Mouse (Mus musculus) gastrocnemius, postnatal 14 days (tissue): ENCODE data around the gene Coro1b. TPM values are rescaled to one million over a fixed set of nuclear protein-coding genes. Genes with fewer than 3 reads are reported as not detected.
A peak's percentile ranks its signal among the peaks of the same experiment; 100 is the strongest.

ENCODE experiments used
- DNase-seq: peaks from one replicate; pipeline ENCODE4 v3.0.0; 2021; ENCODE audit warnings: mixed read lengths
- intact Hi-C: fragments of 180-260 bp; cut with DNase I; formaldehyde crosslinking; loops from one replicate; pipeline ENCODE4 v1.15.1; 2025; ENCODE audit warnings: low total_unique reads
- total RNA-seq, 2 experiments: library from RNA; stranded (reverse); gene quantifications; 2 replicates each; pipeline ENCODE4 v1.2.3; 2021

The Coro1b gene
- total RNA-seq, 2 experiments from 2014 or later, result 31.7 to 31.8 TPM

DNA sequence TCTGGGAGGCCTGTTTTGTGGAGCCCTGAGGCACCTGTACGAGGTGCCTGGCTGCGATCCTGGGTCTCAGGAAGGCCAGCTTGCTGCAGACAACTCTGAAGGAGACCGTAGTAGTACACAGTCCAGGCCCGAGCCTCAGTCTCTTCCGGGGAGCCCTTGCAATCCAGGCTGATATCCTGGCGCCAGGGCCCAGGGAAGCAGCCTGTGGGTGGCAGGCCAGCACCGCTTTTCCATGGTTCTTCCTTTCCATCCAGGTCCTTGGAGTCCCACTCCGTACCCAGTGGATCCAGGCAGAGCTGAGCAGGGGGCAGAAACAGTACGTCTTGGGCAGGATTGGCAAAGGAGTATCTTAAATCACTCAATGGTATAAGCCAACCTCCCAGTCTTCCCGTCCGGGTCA is 24.5 kb downstream of the Coro1b start:
- intact Hi-C loops, result no loop called here
- no peak for DNase-seq

DNA sequence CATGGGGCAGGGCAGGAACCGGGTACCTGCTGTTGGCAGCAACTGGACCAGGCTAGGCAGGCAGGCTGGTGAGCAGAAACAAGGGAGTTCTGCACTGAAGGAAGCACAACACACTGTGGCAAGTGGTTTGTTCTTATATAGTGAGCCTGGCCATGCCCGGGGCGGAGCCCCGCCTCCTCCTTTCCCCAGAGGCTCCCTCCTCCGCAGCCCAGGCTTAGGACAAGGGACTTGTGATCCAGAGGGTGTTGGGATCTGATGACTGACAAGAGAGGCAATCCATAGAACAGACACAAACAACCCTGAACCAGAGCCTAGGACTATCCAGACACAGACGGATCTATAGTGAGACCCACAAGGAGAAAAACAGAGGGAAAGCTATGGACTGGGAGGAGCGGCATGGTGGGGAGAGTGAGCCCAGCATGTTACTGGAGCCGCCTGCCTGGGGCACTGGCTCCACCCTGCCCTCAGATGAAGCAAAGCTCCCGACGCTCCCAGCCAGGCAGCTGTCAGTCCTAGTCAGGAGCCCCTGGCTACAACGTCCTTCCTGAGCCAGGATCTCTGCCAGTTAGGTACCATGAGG is 27.0 kb downstream of the Coro1b start, which contains the start of gene Carns1:
TSS of gene Carns1 (minus strand) at position 112 of the 580 bp plus-strand sequence.
- DNase-seq, result peak; percentile 65

DNA sequence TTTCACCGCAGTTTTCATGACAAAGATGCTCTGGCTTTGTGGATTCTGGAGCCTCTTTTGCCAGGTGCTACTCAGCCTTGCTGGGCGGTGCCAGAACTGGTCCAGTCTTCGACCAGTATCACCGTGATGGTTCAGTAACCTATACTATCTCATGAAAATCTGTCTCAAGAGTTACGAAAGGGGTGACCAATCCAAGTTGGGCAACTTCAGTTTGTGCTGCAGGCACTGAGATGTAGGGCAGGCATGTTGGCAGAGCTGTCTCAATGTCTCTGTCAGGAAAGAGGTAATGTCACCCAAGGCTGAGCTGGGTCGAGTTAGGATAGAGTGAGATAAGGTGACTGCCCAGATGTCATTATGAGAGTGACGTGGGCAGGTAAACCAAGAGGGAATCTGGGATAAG is 32.0 kb downstream of the Coro1b start:
- no peak for DNase-seq
- intact Hi-C loops, result no loop called here

More for the DNA sequence above, 27.0 kb downstream of the Coro1b start, which contains the start of gene Carns1:
- intact Hi-C loops, result no loop called here

DNA sequence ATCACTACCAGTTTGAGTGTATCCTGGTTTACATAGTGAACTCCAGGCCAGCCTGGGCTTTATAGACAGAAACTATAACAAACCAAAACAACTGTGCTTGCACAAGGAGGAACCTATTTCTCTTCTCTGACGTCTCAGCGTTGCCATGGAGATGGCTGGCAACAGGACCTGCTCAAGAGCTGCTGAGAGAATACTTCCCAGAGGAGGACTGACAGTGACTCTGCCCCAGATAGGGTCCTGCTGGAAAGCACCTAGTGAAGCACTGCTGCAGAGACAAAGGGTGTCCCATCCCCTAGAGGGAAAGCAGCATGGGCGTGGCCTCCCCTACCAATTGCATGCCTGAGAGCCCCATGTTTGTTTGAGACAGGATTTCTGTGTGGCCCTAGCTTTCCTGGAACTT is 33.5 kb downstream of the Coro1b start:
- DNase-seq, result peak; percentile 47

DNA sequence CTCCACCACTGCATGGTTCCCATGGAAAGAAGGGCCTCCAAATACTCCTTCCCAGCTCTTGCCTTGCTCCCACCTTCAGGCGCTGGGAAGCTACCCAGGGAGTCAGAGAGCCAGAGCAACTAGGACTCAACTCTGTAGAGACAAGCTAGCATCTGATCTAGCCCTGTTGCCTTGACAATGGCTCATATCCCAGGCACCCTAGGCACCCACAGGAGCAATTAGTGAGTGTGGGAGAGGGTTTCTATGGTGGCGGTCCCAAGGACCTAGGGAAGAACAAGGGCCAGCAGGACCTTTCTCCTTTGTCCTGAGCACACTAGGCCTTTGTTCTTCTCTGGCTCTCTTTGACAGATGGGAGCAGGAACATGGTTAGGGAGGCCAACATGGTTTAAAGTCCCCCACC is 35.3 kb downstream of the Coro1b start:
- DNase-seq, result no peak
- intact Hi-C loops, result no loop called here

More for the DNA sequence above, 33.5 kb downstream of the Coro1b start:
- intact Hi-C loops, result no loop called here

DNA sequence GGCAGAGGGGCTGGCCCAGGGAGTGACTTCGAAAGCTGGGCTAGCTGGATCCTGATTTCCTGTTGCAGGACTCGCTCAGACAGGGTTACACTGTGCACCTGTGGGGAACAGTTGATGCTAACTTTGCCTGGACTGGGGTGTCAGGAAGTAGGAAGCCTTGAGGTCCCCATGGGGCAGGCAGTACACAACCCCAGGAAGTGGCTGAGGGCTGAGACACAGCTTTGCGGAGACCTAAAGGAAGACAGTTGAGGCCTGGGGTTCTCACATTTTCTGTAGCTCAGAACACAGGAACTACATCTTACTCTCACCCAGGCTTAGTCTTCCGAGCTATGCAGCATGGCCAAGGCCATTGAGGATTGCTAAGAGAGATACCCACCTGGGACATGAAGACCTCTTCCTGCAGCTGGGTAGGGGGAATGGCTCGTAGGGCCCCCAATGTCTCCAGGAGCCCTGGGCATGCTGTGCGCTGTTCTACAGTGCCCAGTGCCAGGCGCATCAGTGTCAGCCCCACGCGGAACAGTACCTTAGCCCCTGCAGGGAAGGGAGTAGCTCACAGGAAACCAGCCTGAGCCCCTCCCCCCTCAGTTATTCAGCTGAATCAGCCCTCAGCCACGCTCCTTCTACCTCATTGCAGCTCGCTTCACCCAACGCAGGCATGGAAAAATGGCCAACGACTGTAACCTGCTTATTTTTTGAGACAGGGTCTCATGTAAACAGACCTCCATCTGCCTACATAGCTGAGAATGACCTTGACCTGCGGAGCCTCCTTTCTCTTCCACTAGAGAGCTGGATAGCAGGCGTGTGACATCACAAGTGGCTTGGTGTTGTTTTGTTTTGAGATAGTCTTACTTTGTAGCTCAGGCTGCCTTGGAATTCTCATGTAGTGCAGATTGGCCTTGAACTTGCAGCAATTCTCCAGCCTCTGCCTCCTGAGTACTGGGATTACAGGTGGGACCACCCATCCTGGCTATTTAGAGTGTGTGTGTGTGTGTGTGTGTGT is 36.9 kb downstream of the Coro1b start:
- DNase-seq, result no peak
- intact Hi-C loops, result no loop called here

DNA sequence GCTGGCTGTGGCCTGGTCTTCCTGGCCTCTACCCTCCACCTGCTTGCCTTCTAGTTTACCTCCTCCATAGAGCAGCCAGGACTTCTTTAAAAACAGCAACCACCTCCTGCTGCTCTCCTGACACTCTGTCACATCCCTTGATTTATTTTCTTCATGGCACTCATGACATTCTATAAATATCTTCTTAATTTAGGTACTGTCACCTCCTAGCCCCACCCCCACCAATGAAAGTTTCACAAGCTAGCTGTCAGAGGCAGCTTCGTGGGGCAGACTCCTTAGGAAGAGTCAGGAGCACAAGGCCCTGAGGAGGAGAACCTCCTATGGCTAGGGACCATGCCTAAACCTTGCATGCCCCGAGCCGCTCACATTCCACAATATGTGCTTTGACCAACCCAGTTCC is 38.9 kb downstream of the Coro1b start:
- DNase-seq, result no peak

DNA sequence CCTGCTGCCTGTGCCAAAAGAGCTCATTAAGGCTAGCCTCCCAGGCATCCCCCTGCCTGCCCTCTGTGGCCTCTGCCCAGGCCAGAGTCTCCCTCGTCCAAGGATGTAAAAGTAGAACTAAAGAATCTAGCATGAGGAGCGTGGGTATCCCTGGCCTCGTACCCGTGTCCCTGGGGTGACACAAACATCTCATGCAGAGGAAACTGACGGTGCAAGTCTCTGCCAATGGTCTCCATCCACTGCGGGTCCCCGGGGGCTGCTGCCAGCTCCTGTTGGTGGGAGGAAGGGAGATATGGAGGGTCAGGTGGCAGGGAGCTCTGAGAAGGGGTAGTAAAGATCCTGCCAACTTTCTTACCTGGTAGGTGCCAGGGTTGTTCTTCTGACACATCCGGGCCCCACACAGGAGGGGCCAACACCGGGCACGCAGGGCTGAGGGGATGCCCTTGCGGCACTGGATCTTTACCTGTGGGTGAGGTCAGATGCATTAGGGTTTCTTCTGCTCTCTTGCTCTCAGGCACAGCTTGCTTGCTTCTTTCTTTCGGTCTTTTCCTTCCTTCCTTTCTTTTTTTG is 40.7 kb downstream of the Coro1b start:
- DNase-seq, result no peak
- intact Hi-C loops, result no loop called here

More for the DNA sequence above, 38.9 kb downstream of the Coro1b start:
- intact Hi-C loops, result no loop called here

DNA sequence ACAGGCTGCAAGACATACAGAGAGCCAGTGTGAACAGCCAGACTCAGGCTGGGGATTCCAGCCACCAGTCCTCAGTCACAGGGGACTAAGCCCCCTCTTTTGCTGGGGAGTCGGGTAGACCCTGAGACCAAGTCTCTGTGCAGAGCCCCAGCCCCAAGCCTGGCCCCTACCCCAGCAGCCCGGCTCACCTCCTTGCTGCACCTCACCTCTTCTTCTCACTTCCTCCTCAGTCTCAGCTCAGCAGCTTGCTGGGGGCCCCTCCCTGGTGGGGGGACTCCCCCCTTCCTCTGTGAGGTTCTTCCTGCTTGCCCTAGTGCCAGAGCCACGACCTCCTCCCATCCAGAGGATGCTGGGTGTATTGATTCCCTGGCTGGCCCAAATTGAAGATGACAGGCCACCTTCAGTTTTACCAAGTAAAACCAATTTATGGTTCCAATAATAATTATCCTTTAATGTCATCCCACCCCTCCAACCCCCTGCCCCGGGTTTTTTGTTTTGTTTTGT is 42.5 kb downstream of the Coro1b start, which contains the start of gene Tbc1d10c:
TSS of gene Tbc1d10c (minus strand) at position 454 of the 504 bp plus-strand sequence.
- DNase-seq, result peak; percentile 32
- intact Hi-C loops, result no loop called here

DNA sequence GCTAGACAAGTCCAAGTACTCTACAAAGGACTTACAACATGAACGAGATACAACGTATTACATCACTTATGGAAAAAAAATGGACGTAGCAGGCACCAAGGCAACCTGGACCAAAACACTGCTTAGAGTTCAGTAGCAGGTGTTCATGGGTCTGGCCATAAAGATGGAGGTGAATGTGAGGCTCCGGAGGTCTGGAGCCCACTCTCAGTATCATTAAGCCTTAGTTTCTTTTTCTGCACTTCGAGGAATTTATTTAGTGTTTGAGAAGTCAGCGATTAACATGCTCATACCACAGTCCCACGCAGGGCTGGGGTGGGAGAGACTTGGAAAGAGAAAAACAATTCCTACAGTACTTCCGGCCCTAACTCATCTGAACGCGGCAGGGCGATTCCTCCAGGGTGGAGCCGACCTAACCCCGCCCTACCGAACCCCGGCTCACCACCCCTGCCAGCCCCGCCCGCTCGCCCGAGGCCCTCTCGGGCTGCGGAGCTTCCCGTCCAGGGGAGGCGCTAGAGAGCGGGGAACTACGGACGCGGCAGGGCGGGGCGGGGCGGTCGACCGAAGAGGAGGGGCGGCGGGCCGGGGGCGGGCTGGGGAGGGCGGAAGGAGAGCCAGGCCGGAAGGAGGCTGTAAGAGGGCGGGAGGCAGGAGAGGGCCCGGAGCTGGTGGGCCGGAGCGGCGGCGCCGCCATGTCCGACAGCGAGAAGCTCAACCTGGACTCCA is 43.3 kb downstream of the Coro1b start, which contains the start of gene Ppp1ca:
TSS of gene Ppp1ca (plus strand) at position 538 of the 723 bp plus-strand sequence.
- intact Hi-C loops, result no loop called here

DNA sequence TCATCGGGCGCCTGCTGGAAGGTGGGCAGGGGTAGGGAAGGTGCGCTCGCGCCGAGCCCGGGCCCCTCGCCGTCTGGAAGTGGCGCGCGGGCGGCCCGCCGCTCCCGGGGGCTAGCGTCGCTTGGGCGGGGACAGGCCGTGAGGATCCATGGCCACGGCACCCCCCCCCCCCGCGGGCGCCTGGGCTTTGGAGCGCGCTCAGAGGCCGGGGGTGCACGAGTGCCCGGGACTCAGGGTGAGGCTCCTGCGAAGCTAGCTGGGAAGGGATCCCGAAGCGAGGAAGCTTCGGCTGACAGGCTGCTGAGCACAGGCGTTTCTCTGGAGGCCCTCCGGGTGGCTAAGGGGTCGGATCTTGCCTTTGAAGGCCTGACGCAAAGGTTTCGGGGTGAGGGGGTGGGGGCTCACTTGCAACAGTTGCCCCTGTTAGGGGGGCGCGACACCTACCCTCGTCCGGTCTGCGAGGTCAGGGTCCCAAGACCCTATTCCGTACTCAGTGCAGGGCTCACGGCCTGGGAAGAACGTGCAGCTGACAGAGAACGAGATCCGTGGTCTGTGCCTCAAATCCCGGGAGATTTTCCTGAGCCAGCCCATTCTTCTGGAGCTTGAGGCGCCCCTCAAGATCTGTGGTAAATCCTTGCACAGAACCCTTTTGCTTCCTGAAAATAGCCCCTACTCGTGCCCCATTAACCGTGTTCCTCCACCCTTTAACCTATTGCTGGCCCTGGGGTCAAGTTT is 44.0 kb downstream of the Coro1b start:
- no peak for DNase-seq
- intact Hi-C loops, result no loop called here

More for the DNA sequence above, 43.3 kb downstream of the Coro1b start, which contains the start of gene Ppp1ca:
- peak; percentile 99 for DNase-seq

DNA sequence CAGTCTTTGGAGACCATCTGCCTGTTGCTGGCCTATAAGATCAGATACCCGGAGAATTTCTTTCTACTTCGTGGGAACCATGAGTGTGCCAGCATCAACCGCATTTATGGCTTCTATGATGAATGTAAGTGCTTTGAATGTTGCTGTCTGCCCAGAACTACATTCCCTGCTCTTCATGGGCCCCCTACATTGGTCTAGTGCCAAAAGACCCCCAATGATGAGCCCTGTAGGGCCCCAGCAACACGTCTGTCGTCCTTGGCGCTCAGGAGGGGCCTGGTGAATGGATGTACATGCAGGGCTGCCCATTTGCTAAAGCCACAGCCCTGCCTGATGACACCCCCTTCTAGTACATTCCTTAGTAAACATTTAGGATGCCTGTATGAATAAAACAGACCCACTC is 44.7 kb downstream of the Coro1b start:
- no peak for DNase-seq

DNA sequence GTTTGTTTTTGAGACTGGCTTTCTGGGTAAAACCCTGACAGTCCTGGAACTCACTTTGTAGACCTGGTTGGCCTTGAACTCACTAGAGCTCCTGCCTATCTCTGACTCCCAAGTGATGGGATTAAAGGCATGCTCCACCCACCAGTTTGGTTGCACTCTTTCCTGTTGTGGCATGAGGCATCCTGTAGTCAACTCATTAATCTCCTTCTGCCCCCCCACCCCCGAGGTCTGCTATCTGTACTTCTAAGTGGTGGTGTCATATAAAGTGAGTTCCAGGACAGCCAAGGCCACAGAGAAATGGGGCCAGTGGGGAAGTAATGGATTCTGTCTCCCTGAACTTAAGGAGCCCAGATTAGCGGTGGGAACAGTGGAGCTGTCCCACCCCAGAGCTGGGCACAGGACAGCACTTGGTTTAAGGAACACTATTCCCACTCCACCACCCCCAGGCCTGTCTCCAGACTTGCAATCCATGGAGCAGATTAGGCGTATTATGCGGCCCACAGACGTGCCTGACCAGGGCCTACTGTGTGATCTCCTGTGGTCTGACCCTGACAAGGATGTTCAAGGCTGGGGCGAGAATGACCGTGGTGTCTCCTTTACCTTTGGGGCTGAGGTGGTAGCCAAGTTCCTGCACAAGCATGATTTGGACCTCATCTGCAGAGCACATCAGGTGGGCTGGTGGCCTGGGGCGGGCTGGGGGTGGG is 45.8 kb downstream of the Coro1b start:
- no peak for DNase-seq
- intact Hi-C loops, result no loop called here

More for the DNA sequence above, 44.7 kb downstream of the Coro1b start:
- intact Hi-C loops, result no loop called here

DNA sequence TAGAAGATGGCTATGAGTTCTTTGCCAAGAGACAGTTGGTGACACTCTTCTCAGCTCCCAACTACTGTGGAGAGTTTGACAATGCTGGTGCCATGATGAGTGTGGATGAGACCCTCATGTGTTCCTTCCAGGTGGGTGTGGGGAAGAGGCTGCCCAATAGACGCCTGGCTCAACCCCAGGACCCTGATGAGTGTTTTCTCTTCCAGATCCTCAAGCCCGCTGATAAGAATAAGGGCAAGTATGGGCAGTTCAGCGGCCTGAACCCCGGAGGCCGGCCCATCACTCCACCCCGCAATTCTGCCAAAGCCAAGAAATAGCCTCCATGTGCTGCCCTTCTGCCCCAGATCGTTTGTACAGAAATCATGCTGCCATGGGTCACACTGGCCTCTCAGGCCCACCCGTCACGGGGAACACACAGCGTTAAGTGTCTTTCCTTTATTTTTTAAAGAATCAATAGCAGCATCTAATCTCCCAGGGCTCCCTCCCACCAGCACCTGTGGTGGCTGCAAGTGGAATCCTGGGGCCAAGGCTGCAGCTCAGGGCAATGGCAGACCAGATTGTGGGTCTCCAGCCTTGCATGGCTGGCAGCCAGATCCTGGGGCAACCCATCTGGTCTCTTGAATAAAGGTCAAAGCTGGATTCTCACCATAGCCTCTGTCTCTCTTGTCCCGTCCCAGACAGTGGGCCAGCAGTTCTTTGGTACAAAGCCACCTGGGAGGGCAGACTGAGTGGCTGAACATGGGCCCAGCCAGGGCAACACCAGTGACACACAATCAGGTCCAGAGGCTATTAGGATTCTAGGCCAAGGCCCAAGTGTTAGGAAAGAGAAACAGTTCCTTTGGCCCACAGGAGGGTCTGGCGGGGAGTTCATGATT is 46.6 kb downstream of the Coro1b start:
- intact Hi-C loops, result no loop called here
- DNase-seq, result no peak

DNA sequence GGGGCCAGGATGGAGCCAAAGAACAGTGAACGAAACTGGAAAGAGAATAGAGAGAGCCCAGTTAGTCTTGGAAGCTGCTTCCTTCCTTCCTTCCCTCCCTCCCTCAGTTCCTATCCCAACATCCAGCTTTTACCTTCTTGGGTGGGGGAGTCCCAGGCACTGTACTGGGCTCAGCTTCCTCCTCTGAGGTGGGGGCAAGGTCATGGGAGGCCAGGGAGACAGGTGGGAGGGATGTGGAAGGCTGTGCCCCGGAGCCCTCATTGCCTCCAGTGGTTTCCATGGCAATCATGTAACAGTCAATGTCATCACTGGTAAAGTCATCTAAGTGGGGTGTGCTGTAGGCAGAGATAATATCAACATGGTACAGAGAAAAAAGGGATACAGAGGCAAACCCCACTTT is 47.6 kb downstream of the Coro1b start:
- intact Hi-C loops, result no loop called here
- no peak for DNase-seq

DNA sequence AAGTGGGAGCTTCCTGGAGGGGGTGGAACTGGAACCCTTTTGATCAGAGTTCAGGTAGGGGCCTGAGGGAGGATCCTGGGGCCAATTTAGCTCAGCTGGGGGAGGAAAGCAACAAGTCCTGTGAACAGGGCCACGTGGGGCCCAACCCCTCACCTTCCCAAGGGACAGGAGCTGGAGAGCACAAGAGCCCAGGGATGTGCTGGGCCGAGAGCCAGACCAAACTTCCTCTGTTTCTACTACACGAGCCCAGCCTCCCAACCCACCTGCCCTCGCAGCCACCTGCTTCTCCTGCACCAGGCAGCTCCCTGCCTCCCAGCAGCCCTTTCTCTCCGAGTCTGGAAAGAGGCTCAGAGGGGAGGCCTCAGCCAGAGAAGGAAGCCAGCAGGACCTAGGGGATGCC is 48.1 kb downstream of the Coro1b start:
- DNase-seq, result no peak
- intact Hi-C loops, result no loop called here

DNA sequence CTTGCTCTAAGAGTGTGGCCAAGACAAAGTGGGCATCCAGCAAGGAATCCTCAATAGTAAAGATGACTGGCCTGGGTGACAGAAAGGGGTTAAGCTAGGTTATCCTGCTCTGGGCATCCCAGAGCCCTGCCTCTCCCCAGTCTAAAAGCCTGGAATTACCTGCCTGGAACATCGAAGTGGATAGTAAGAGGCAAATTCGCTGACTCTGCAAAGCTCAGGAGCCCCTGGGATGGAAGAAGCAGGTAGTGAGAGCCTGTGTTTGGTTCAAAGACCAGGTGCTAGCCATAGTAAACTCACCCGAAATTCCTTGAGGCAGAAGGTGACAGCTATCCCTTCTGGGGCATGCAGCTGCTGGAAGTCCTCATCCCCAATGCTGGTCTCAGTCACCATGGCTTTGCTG is 48.8 kb downstream of the Coro1b start:
- intact Hi-C loops, result no loop called here
- no peak for DNase-seq
